Mouse (Mus musculus): ENCODE measurements around the gene Mcm2.

DNA sequence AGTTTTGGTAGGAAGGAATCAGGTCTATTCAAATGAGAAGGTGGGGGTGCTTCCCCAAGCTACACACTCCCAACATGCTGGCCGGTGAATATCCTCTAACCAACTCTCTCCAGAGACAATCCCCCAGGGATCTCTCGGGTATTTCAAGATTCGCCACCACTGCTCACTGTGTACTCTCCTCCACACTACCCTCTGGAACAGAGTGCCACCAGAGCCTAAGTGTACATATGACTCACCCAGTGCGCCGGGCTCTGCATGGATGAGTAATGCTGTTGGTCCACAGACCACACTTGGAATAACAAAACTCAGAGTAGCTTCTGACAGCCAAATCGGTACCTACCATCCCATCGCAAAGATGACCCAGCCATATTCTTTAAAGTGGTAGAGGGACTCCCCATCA lies 29.1 kb downstream of the Mcm2 start:
- TF ChIP-seq POLR2A (IDR thresholded peaks at IDR 0.05; ENCODE audit: borderline replicate concordance, control insufficient read depth, low read depth, low read length) (no peak), CTCF (IDR thresholded peaks at IDR 0.05; ENCODE audit: control insufficient read depth, insufficient read depth, low read length) (no peak)
